ENCODE assay signal across 8 mouse cellular contexts in the genomic region with DNA sequence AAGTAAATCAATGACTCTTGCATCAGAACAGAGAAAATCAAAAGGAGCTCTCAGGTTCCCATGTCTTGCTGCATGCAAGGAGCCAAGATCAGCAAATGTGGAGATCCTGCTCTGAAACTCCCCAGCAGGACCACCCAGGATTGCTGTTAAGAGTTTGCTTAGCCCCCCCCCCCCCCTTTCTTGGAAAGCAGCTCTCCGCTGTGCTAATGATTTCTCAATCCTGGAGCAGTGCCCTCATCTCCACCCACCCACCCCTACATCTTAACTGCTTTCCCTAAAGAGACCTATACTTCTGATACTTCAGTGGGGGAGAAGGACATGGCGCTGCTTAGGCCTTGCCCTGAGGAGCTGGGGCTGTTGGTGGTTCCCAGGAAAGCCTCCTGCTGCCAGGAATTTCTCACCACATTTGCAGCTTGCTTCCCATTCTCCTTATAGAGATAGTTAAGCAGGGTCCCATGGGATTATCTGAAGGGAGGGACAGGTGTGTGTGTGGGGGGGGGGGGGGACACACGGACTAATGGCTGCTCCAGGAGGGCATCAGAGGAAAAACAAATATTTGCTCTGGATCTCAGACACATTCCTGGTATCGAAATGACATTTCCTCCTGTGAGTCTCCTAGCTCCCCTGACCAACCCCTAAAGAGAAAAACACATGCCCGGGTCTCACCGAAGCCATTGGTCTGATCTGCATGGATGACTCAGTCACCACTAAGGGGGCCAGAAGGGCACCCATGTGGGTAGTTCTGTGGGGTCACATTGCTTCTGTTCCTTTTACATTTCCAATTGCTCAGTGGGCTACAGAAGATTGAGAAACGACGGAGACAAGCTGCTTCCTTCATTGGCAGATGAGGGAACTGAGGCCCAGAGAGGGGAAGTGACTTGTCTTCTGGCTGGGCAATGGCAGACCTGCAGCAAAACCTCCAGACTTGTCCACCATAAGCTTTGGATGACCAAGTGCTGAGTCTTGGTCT. TPM values are rescaled to one million over a fixed set of nuclear protein-coding genes. Genes with fewer than 3 reads are reported as not detected.
DNase-seq lines count a peak whose midpoint lies in the region; ATAC-seq and TF ChIP-seq lines count a peak whose summit lies in the region.

No protein-coding gene starts in this region.

- H3K4me2 ChIP-seq in lung, postnatal 0 days (replicated peaks; ENCODE audit: low read depth, low read length) = peak overlapping the region; percentile 90
- peak overlapping the region; percentile 87 for H3K4me2 ChIP-seq in forebrain, embryonic 13.5 days
- H3K4me2 ChIP-seq in liver, postnatal 0 days (ENCODE audit: low read depth, low read length) = peak overlapping the region; percentile 91
- H3K4me2 ChIP-seq in stomach, postnatal 0 days (replicated peaks; ENCODE audit: low read depth) = peak overlapping the region; percentile 29

- no peaks in the 10 kb centered on the region for H3K36me3 ChIP-seq in lung, postnatal 0 days (ENCODE audit: insufficient read depth, low read length)
- H3K36me3 ChIP-seq in forebrain, embryonic 13.5 days (ENCODE audit: poor library complexity, severe bottlenecking) = peaks cover 5% of the 10 kb centered on the region
- H3K36me3 ChIP-seq in liver, postnatal 0 days (replicated peaks; ENCODE audit: insufficient read depth, low read length) = 0 out of 2 replicates have a peak, but pooled peaks cover 4% of the 10 kb centered on the region
- no peaks in the 10 kb centered on the region for H3K36me3 ChIP-seq in stomach, postnatal 0 days (ENCODE audit: control insufficient read depth, insufficient read depth, low read length)

- H3K4me3 ChIP-seq in lung, postnatal 0 days (ENCODE audit: low read depth, low read length) = peak overlapping the region; percentile 57; the same call in 1 of the 2 replicates
- H3K4me3 ChIP-seq in forebrain, embryonic 13.5 days = peak overlapping the region; percentile 81
- peak overlapping the region; percentile 63 for H3K4me3 ChIP-seq in liver, postnatal 0 days (ENCODE audit: low read depth, low read length)
- H3K4me3 ChIP-seq in stomach, postnatal 0 days (ENCODE audit: low read depth, low read length) = 0 out of 2 replicates have a peak overlapping the region, but pooled peaks have one; percentile 4

- peak; percentile 62 for DNase-seq in lung, postnatal 0 days (ENCODE audit: low spot score)
- DNase-seq in lung, postnatal 4 days = no peak
- DNase-seq in liver, postnatal 0 days = no peak
- no peak for DNase-seq in stomach, postnatal 0 days (ENCODE audit: low spot score)
- no peak for DNase-seq in urinary bladder, adult 2 months (ENCODE audit: low spot score)
- DNase-seq in cerebellum, postnatal 14 days = no peak
- no peak for DNase-seq in kidney, postnatal 25 days

- peak overlapping the region; percentile 66 for H3K27ac ChIP-seq in lung, postnatal 0 days (ENCODE audit: low read length)
- H3K27ac ChIP-seq in forebrain, embryonic 13.5 days = peak overlapping the region; percentile 99
- peak overlapping the region; percentile 89 for H3K27ac ChIP-seq in liver, postnatal 0 days (ENCODE audit: low read depth)
- H3K27ac ChIP-seq in stomach, postnatal 0 days (replicated peaks) = peak overlapping the region; percentile 58

- H3K9me3 ChIP-seq in lung, postnatal 0 days (ENCODE audit: low read length) = no peaks in the 10 kb centered on the region
- no peaks in the 10 kb centered on the region for H3K9me3 ChIP-seq in forebrain, embryonic 13.5 days (replicated peaks)
- H3K9me3 ChIP-seq in liver, postnatal 0 days (ENCODE audit: low read length) = no peaks in the 10 kb centered on the region
- H3K9me3 ChIP-seq in stomach, postnatal 0 days (ENCODE audit: control insufficient read depth, low read length) = no peaks in the 10 kb centered on the region

- H3K9ac ChIP-seq in lung, postnatal 0 days (replicated peaks; ENCODE audit: low read depth) = no peak overlapping the region
- H3K9ac ChIP-seq in forebrain, embryonic 13.5 days = peak overlapping the region; percentile 90
- H3K9ac ChIP-seq in liver, postnatal 0 days (replicated peaks) = no peak overlapping the region
- H3K9ac ChIP-seq in stomach, postnatal 0 days (ENCODE audit: low read length) = no peak overlapping the region

- H3K27me3 ChIP-seq in lung, postnatal 0 days (replicated peaks; ENCODE audit: insufficient read depth, low read length) = no peaks in the 10 kb centered on the region
- H3K27me3 ChIP-seq in forebrain, embryonic 13.5 days = no peaks in the 10 kb centered on the region
- 0 out of 2 replicates have a peak, but pooled peaks cover 7% of the 10 kb centered on the region for H3K27me3 ChIP-seq in liver, postnatal 0 days (ENCODE audit: insufficient read depth, low read length)
- no peaks in the 10 kb centered on the region for H3K27me3 ChIP-seq in stomach, postnatal 0 days (ENCODE audit: control insufficient read depth, insufficient read depth, low read length)

- peaks cover 16% of the 10 kb centered on the region; the same call in 1 of the 2 replicates for H3K4me1 ChIP-seq in lung, postnatal 0 days (ENCODE audit: insufficient read depth, low read depth, low read length)
- H3K4me1 ChIP-seq in forebrain, embryonic 13.5 days = peaks cover 77% of the 10 kb centered on the region
- H3K4me1 ChIP-seq in liver, postnatal 0 days (ENCODE audit: insufficient read depth) = peaks cover 47% of the 10 kb centered on the region
- H3K4me1 ChIP-seq in stomach, postnatal 0 days (replicated peaks; ENCODE audit: control insufficient read depth, insufficient read depth) = 0 out of 2 replicates have a peak, but pooled peaks cover 2% of the 10 kb centered on the region

- WGBS in lung, postnatal 0 days = 31% methylated on average over 8 of the region's 8 CpGs
- 16% methylated on average over 8 of the region's 8 CpGs for WGBS in forebrain, embryonic 13.5 days
- WGBS in liver, postnatal 0 days (ENCODE audit: insufficient replicate concordance) = 35% methylated on average over 8 of the region's 8 CpGs
- 46% methylated on average over 8 of the region's 8 CpGs for WGBS in stomach, postnatal 0 days

- ATAC-seq in lung, postnatal 0 days = peak; percentile 3; the same call in 1 of the 2 replicates
- ATAC-seq in forebrain, embryonic 13.5 days = no peak
- ATAC-seq in liver, postnatal 0 days = no peak
- no peak for ATAC-seq in stomach, postnatal 0 days (ENCODE audit: low FRiP score, low TSS enrichment)

- 0 out of 2 replicates have a peak, but pooled peaks have one; percentile 5 for TF ChIP-seq CTCF in lung, postnatal 0 days (IDR thresholded peaks at IDR 0.05)
- TF ChIP-seq CTCF in liver, postnatal 0 days (IDR thresholded peaks at IDR 0.05; ENCODE audit: low read depth) = no peak
- TF ChIP-seq CTCF in stomach, postnatal 0 days (IDR thresholded peaks at IDR 0.05; ENCODE audit: low read depth) = no peak

- no peak for TF ChIP-seq EP300 in lung, postnatal 0 days (IDR thresholded peaks at IDR 0.05)
- TF ChIP-seq EP300 in liver, postnatal 0 days (IDR thresholded peaks at IDR 0.05; ENCODE audit: low read depth) = 0 out of 2 replicates have a peak, but pooled peaks have one; percentile 1
- no peak for TF ChIP-seq EP300 in stomach, postnatal 0 days (optimal IDR thresholded peaks at IDR 0.05)

RNA-seq across cellular contexts. Expression of a gene that starts 2.3 kb away (rescaled TPM):
- polyA plus RNA-seq in lung, postnatal 0 days (2015; fragmentation: Nextera tagmentation; extraction: Ambion mirVana) = 11.9 and 12.1 TPM in 2 replicates
- polyA plus RNA-seq in forebrain, embryonic 13.5 days (2015; fragmentation: Nextera tagmentation; extraction: Ambion mirVana) = 28.8 and 36.5 TPM in 2 replicates
- 6.0 and 6.8 TPM in 2 replicates for polyA plus RNA-seq in liver, postnatal 0 days (2015; fragmentation: Nextera tagmentation; extraction: Ambion mirVana)
- polyA plus RNA-seq in stomach, postnatal 0 days (2015; fragmentation: Nextera tagmentation; extraction: Ambion mirVana) = 4.5 and 6.2 TPM in 2 replicates
- 3.4 TPM in 2 replicates for polyA plus RNA-seq in urinary bladder, adult 2 months (2012; rRNA removed)

RNA-seq across cellular contexts. Expression of a gene that starts 19.8 kb away (rescaled TPM):
- 4.1 and 4.4 TPM in 2 replicates for polyA plus RNA-seq in lung, postnatal 0 days (2015; fragmentation: Nextera tagmentation; extraction: Ambion mirVana)
- polyA plus RNA-seq in forebrain, embryonic 13.5 days (2015; fragmentation: Nextera tagmentation; extraction: Ambion mirVana) = 1.2 and 1.6 TPM in 2 replicates
- polyA plus RNA-seq in liver, postnatal 0 days (2015; fragmentation: Nextera tagmentation; extraction: Ambion mirVana) = 0.32 and 0.40 TPM in 2 replicates
- polyA plus RNA-seq in stomach, postnatal 0 days (2015; fragmentation: Nextera tagmentation; extraction: Ambion mirVana) = 0.31 and 0.34 TPM in 2 replicates
- polyA plus RNA-seq in urinary bladder, adult 2 months (2012; rRNA removed) = 1.2 and 1.5 TPM in 2 replicates

Comparison
In these comparisons a context has a peak if more than half of its experiments do, and no peak if none do; other contexts are left out.
1. H3K4me2 ChIP-seq: peak in every context shown above with its lines; median percentile 91 in liver, postnatal 0 days; 90 in lung, postnatal 0 days; 87 in forebrain, embryonic 13.5 days; 29 in stomach, postnatal 0 days.
2. H3K4me3 ChIP-seq: peak in every context shown above with its lines; median percentile 81 in forebrain, embryonic 13.5 days; 63 in liver, postnatal 0 days; 57 in lung, postnatal 0 days; 4 in stomach, postnatal 0 days.